Mouse (Mus musculus) CH12.LX (cell line): Measurements from ENCODE around the gene Hsd11b2.

Experiments used
- CHD2 ChIP-seq: IDR thresholded peaks from 2 replicates; pipeline ENCODE4 v1.6.1; 2011; ENCODE audit warnings: low read length, improper control_type of control experiment
- CTCF ChIP-seq, 2 experiments: IDR thresholded peaks in 1 of 2; conservative IDR thresholded peaks in 1 of 2; 2 replicates each; pipeline ENCODE4 v1.5.1; 2011 to 2012; ENCODE audit warnings: low read depth in 2 of 2, low read length in 2 of 2, improper control_type of control experiment in 1 of 2, inconsistent platforms in 1 of 2, mild to moderate bottlenecking in 1 of 2, moderate library complexity in 1 of 2
- ELF1 ChIP-seq: IDR thresholded peaks from 2 replicates; pipeline ENCODE4 v1.6.1; 2014; ENCODE audit warnings: low read depth, mild to moderate bottlenecking, inconsistent platforms, low read length, improper control_type of control experiment
- HCFC1 ChIP-seq: IDR thresholded peaks from 2 replicates; pipeline ENCODE4 v1.6.1; 2012; ENCODE audit warnings: low read depth, mild to moderate bottlenecking, inconsistent platforms, low read length, improper control_type of control experiment
- IRF4 ChIP-seq: IDR thresholded peaks from 2 replicates; pipeline ENCODE4 v1.6.1; 2014; ENCODE audit warnings: low read depth, mild to moderate bottlenecking, inconsistent platforms, low read length, improper control_type of control experiment
- JUN ChIP-seq: IDR thresholded peaks from 2 replicates; pipeline ENCODE4 v1.6.1; 2011; ENCODE audit warnings: low read depth, mild to moderate bottlenecking, low read length, improper control_type of control experiment, moderate library complexity; ENCODE audit not compliant: insufficient read depth
- MAZ ChIP-seq: IDR thresholded peaks from 2 replicates; pipeline ENCODE4 v1.6.1; 2012; ENCODE audit warnings: low read depth, mild to moderate bottlenecking, inconsistent platforms, low read length, improper control_type of control experiment, moderate library complexity
- POLR2A ChIP-seq: IDR thresholded peaks from 2 replicates; pipeline ENCODE4 v1.6.1; 2011; ENCODE audit warnings: low read depth, mild to moderate bottlenecking, improper control_type of control experiment, low read length
- RAD21 ChIP-seq: IDR thresholded peaks from 2 replicates; pipeline ENCODE4 v1.6.1; 2011; ENCODE audit warnings: low read depth, mild to moderate bottlenecking, low read length, improper control_type of control experiment, moderate library complexity
- SIN3A ChIP-seq: IDR thresholded peaks from 2 replicates; pipeline ENCODE4 v1.6.1; 2012; ENCODE audit warnings: low read length, improper control_type of control experiment, inconsistent platforms
- SMC3 ChIP-seq: IDR thresholded peaks from 2 replicates; pipeline ENCODE4 v1.6.1; 2011; ENCODE audit warnings: low read depth, low read length, improper control_type of control experiment
- ZC3H11A ChIP-seq: IDR thresholded peaks from 2 replicates; pipeline ENCODE4 v1.6.1; 2012; ENCODE audit warnings: low read depth, mild to moderate bottlenecking, inconsistent platforms, low read length, improper control_type of control experiment
- ZMIZ1 ChIP-seq: IDR thresholded peaks from 2 replicates; pipeline ENCODE4 v1.6.1; 2012; ENCODE audit warnings: low read depth, mild to moderate bottlenecking, inconsistent platforms, low read length, improper control_type of control experiment
- ZNF384 ChIP-seq: IDR thresholded peaks from 2 replicates; pipeline ENCODE4 v1.6.1; 2012; ENCODE audit warnings: low read depth, low read length, improper control_type of control experiment, inconsistent platforms

DNA sequence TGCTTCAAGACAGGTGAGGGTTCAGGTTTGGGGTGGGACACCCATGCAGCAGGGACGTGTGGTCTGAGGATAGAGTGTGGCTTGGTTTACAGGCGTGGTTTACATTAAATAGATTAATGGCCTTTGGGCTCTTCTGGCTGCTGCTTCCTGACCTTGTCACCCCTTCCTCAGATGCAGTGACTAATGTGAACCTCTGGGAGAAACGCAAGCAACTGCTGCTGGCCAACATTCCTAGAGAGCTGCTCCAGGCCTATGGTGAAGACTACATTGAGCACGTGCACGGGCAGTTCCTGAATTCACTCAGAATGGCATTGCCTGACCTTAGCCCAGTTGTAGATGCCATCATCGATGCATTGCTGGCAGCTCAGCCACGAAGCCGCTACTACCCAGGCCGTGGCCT, 4.3 kb downstream of the Hsd11b2 start:
- TF ChIP-seq SIN3A, result no peak
- no peak for TF ChIP-seq CTCF (conservative IDR thresholded peaks at IDR 0.05 in 1 of 2, IDR thresholded peaks at IDR 0.05 in 1 of 2; ENCODE audit: low read depth in 2 of 2, low read length in 2 of 2)
- no peak for TF ChIP-seq ZC3H11A
- no peak for TF ChIP-seq SMC3
- TF ChIP-seq POLR2A, result no peak
- TF ChIP-seq ELF1, result no peak
- TF ChIP-seq JUN, result no peak
- no peak for TF ChIP-seq CHD2
- TF ChIP-seq ZNF384, result no peak
- TF ChIP-seq RAD21, result no peak
- no peak for TF ChIP-seq IRF4
- no peak for TF ChIP-seq ZMIZ1
- no peak for TF ChIP-seq HCFC1
- TF ChIP-seq MAZ, result no peak
